Mouse (Mus musculus): ENCODE data around the gene Rps3. TPM values are rescaled to one million over a fixed set of nuclear protein-coding genes. Genes with fewer than 3 reads are reported as not detected.

Rps3 gene
- total RNA-seq, 2 experiments from 2014 or later, result 242 to 287 TPM

DNA sequence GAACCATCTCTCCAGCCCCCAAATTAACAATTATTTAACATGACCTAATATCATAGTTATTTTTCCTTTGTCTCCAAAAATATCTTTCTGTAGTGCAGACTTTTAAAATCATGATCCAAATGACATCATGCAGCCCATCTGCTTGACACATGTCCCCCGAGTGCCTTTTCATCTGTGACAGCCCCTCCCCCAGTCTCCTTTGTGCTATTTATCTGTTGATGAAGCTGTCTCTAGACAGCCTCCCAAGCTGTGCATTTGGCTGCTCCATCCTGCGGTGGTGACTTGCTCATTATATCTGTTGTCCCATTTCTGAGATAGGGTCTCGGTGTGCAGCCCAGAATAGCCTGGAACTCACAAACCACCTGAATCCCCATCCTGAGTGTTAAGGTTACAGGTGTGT, 33.8 kb downstream of the Rps3 start:
- TF ChIP-seq CTCF (IDR thresholded peaks at IDR 0.05), result no peak
- intact Hi-C loops (cut with DNase I), result loop anchor here (1.0 to 2.0 kb wide), 2 partner anchors 74 to 117 kb away; no protein-coding TSS in a partner anchor
- no peak for DNase-seq

GRCm38 (mm10) chr7:99449063-99449462, 34.5 kb downstream of the Rps3 start:
- no peak for DNase-seq
- H3K27ac ChIP-seq, result no peak overlapping the region
- no peak for TF ChIP-seq CTCF (IDR thresholded peaks at IDR 0.05)
- H3K4me3 ChIP-seq, result no peak overlapping the region
- intact Hi-C loops (cut with DNase I), result no loop called here

More for the DNA sequence above, 33.8 kb downstream of the Rps3 start:
- Histone ChIP-seq H3K27ac (no peak overlapping the region), H3K4me3 (no peak overlapping the region)

GRCm38 (mm10) chr7:99448619-99449018, 34.9 kb downstream of the Rps3 start:
- Histone ChIP-seq H3K27ac (no peak overlapping the region), H3K4me3 (no peak overlapping the region)
- DNase-seq, result no peak
- intact Hi-C loops (cut with DNase I), result no loop called here
- TF ChIP-seq CTCF (IDR thresholded peaks at IDR 0.05), result no peak

DNA sequence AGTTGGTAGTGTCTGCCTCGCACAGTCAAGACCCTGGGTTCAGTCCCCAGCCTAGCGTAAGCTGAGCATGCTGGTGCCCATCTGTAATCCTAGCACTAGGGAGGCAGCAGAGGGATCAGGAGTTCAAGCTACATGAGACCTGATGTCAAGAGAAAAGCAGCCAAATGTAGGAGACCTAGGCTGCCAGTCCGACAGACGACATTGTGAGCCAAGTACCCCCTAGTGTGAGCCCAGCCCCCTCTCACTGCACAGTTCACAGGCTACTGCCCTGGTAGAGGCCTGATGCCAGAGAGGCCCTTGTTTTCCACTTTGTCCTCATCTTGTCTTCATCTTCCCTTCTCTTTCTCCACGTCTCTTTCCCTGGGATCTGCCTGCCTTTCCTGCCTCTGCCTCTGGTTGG, 36.2 kb downstream of the Rps3 start:
- no peak for TF ChIP-seq CTCF (IDR thresholded peaks at IDR 0.05)
- no peak for DNase-seq
- Histone ChIP-seq H3K4me3 (no peak overlapping the region), H3K27ac (no peak overlapping the region)
- intact Hi-C loops (cut with DNase I), result no loop called here

DNA sequence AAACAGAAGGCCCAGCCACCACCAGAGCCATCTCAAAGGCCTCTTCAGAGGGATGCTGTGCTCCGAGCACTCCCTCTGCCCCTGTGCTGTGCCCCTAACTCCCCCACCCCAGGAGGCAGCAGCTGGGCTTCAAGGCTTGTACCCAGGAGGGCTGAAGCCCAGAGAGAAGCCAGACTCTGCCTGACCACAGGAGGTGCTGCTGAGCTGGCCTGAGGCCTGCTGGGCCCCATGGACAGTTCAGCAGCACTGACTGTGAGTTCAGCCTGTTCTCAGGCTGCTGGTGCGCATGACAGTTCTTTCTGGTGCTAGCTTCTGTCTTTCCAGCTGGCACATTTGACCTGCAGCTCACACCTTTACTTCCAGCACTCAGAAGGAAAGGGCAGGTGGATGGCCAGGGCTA, 37.7 kb downstream of the Rps3 start:
- Histone ChIP-seq H3K27ac (no peak overlapping the region), H3K4me3 (no peak overlapping the region)
- no peak for DNase-seq
- intact Hi-C loops (cut with DNase I), result no loop called here
- TF ChIP-seq CTCF (IDR thresholded peaks at IDR 0.05), result peak; percentile 30; the same call in 1 of the 2 replicates

DNA sequence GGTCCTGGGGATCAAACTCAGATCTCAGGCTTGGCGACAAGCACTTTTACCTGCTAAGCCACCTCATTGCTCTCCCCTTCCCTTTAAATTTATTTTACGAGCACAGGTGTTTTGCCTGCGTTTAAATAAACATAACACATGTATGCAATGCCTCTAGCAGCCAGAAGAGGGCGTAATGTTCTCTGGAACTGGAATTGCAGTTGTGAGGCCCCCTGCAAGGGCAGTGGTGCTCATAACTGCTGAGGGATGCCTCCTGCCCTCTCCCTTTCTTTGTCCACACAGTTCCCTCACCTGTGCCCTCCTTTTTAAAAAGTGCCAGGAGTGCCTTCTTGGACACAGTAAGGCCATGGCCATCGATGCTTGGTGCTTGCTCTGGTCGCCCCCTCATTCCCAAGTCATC, 39.5 kb downstream of the Rps3 start:
- Histone ChIP-seq H3K4me3 (no peak overlapping the region), H3K27ac (no peak overlapping the region)
- intact Hi-C loops (cut with DNase I), result no loop called here
- peak; percentile 66 for TF ChIP-seq CTCF (IDR thresholded peaks at IDR 0.05)
- no peak for DNase-seq

DNA sequence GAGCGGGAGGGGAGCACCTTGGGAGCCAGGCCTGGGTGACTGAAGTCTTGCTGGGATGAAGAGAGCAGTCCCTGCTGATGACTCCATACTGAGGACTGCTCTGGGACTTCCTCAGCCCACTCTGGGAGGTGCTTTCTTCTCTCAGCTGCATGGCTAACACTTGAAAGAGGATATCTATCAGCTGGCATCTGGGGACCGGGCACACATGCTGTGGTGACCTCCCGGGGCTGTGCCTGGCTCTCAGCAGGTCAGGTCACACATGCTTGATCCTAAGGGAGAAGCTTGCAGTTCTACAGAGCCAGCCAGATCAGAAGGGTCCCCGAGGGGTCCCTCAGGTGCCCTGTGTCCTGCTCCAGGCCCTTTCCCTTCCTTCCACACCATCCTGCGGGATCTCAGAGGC, 40.4 kb downstream of the Rps3 start:
- intact Hi-C loops (cut with DNase I), result no loop called here
- DNase-seq, result peak; percentile 45
- TF ChIP-seq CTCF (IDR thresholded peaks at IDR 0.05), result no peak
- H3K27ac ChIP-seq, result peak overlapping the region; percentile 62; the same call in 1 of the 2 replicates
- no peak overlapping the region for H3K4me3 ChIP-seq

DNA sequence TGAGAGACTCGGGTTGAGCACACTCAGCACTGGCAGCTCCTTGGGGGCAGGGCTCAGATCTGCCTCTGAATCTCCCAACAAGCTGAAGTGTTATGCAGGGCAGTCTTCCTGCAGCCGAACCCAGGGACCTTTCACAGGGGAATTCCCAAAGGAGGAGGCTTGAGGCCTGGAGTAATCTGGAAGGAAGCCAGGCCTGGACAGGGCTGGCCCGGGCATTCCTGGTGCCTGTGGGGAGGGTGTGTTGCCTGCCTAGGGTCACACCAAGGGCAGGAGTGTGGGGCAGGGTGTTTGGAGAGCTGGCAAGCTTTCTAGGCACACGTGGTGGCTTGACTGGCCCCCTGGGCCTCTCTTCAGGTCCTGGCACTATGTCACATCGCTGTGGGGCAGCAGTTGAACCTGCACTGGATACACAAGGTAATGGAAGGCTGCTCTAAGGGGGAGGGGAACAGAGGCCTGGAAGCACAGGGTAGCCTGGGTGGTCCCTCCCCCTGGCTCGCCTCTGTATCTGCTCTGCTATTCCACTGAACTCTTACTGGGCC, 41.9 kb downstream of the Rps3 start:
- peak; percentile 59 for DNase-seq

GRCm38 (mm10) chr7:99438881-99439280, 44.7 kb downstream of the Rps3 start:
- intact Hi-C loops (cut with DNase I), result no loop called here
- no peak for DNase-seq
- TF ChIP-seq CTCF (IDR thresholded peaks at IDR 0.05), result peak; percentile 44
- Histone ChIP-seq H3K4me3 (no peak overlapping the region), H3K27ac (no peak overlapping the region)

More for the DNA sequence above, 41.9 kb downstream of the Rps3 start:
- intact Hi-C loops (cut with DNase I), result no loop called here
- Histone ChIP-seq H3K27ac (peak overlapping the region; percentile 25; the same call in 1 of the 2 replicates), H3K4me3 (no peak overlapping the region)
- no peak for TF ChIP-seq CTCF (IDR thresholded peaks at IDR 0.05)

DNA sequence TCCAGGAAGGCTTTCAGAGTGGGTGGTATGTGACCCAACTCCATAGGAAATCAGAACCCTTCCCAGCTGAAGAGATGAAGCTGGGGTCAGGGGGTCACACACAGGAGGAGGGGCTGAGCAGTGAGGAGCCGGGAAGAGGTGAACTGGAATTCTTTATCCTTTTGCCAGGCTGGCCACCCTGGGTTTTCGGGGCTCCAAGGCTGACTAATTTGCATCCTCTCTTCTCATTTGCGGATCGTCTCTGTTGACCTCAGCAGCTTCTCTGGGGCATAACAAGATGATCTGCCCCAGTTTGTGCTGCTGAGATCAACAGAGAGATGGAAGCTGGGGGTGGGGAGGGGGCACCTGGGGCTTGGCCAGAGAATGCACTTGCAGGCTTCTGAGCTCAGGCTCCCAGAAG, 47.0 kb downstream of the Rps3 start:
- no peak for TF ChIP-seq CTCF (IDR thresholded peaks at IDR 0.05)
- no peak overlapping the region for H3K4me3 ChIP-seq
- H3K27ac ChIP-seq, result no peak overlapping the region
- intact Hi-C loops (cut with DNase I), result no loop called here
- DNase-seq, result no peak

DNA sequence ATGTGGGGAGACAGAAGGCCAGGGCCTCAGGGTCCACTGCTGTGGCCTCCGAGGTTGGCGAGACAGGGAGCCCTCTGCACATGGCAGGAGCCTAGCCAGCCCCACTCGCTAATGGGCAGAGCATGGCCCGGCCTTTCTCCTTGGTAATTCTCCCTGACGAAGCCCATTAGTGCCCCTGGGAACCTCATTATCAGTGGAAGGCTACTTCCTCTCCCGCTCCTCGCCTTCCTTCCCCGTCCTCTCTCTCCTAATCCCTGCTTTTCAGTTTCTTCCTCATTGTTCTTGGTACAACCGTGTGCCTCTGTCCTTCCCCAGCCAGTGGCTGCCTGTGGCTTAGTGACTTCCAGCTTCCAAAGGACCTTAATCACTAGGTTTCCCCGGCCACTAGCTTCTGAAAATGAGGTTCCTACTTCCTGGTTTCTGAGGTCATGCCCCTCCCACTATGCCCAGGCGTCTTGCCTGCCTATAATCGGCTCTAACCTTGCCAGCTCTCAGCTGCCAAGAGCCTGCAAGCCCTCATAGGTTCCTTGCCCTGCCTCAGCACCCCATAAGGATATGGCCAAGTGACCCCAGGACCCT, 48.8 kb downstream of the Rps3 start:
- intact Hi-C loops (cut with DNase I), result no loop called here
- no peak for DNase-seq
- Histone ChIP-seq H3K4me3 (no peak overlapping the region), H3K27ac (no peak overlapping the region)
- TF ChIP-seq CTCF (IDR thresholded peaks at IDR 0.05), result no peak

GRCm38 (mm10) chr7:99432863-99433262, 50.7 kb downstream of the Rps3 start:
- Histone ChIP-seq H3K27ac (no peak overlapping the region), H3K4me3 (no peak overlapping the region)
- TF ChIP-seq CTCF (IDR thresholded peaks at IDR 0.05), result no peak
- DNase-seq, result no peak
- intact Hi-C loops (cut with DNase I), result no loop called here

- intact Hi-C loops (cut with DNase I), result no loop called here
- H3K4me3 ChIP-seq, result no peak overlapping the region
- no peak for TF ChIP-seq CTCF (IDR thresholded peaks at IDR 0.05)
- no peak overlapping the region for H3K27ac ChIP-seq
- no peak for DNase-seq
Observed at GRCm38 (mm10) chr7:99432248-99432647, 51.3 kb downstream of the Rps3 start.

- TF ChIP-seq CTCF (IDR thresholded peaks at IDR 0.05), result no peak
- Histone ChIP-seq H3K4me3 (no peak overlapping the region), H3K27ac (no peak overlapping the region)
- intact Hi-C loops (cut with DNase I), result no loop called here
- no peak for DNase-seq
Observed at GRCm38 (mm10) chr7:99430246-99430645, 53.3 kb downstream of the Rps3 start.

Data from gastrocnemius, adult 2 months (tissue).